Mouse (Mus musculus) v-Abl transformed pro-B cells (cell line): ENCODE measurements at regions not wholly inside any gene's neighbourhood (a gene's known extent, or its start where the extent isn't known, plus 50 kb on each side); places are given as distances from the start of the nearest gene placed in this dataset.

Source experiments
- in situ Hi-C, 2 experiments: fragments of 400-800 bp; cut with MboI; formaldehyde crosslinking; loops; one replicate each; pipeline ENCODE4 v1.15.1; 2025; ENCODE audit not compliant: unreplicated experiment in 2 of 2

DNA sequence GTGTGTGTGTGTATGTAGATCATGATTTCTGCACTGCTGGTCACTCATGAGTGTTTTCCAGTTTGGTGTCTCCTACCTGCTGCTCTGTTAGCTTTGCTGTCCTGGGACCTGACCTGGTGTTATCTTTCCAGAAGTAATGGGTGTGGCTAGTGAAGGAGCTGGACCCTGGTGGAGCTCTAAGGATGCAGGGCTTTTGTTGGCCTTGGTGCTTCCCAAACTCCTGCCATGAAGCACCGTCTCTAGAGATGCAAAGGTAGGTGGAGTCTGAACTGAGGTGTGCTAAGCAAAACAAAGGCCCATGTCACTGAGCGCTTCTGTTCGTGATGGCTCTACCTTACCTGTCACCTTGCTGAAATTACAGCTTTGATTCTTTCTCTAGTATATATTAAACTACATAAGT, 96.6 kb upstream of the Sulf2 start:
- in situ Hi-C loops: no loop called here

DNA sequence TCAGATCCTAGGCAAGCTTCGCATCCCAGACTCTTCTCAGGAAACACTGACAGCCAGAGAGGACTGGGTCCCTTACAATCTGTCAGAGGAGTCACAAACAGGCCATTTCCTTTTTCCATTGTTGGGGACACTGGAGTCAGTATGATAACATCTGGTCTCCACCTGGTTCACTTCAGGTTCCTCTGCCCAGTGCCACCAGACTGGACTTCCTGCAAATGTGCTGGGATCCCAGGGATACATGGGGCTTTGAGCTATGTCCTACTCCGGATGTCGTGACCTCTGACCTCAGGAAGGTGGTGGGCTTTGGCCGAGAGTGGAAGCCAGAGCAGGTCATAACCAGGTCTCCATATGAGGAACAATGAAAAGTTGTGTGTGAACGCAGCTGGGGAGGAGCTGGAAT, 96.0 kb upstream of the Sulf2 start:
- in situ Hi-C loops: no loop called here

DNA sequence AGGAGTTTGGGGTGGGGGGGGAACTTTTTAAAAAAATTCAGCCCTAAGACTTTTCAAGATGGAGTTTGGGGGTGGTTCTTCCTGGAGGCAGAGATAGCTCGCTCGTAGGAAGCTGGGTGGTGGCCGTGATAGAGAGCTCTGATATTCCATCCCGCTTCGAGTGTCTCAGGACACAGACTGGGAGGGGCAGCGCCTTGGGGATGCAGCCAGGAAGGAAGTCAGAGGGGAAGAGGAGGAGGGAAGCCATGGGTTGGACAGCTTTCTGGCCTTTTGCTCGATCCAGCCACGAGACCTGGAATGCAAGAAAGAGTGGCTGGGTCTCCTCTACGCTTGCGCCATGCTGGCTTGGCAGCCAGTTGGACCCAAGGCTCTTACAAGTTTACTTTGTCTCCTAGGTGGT, 95.1 kb upstream of the Sulf2 start:
- in situ Hi-C loops: no loop called here

DNA sequence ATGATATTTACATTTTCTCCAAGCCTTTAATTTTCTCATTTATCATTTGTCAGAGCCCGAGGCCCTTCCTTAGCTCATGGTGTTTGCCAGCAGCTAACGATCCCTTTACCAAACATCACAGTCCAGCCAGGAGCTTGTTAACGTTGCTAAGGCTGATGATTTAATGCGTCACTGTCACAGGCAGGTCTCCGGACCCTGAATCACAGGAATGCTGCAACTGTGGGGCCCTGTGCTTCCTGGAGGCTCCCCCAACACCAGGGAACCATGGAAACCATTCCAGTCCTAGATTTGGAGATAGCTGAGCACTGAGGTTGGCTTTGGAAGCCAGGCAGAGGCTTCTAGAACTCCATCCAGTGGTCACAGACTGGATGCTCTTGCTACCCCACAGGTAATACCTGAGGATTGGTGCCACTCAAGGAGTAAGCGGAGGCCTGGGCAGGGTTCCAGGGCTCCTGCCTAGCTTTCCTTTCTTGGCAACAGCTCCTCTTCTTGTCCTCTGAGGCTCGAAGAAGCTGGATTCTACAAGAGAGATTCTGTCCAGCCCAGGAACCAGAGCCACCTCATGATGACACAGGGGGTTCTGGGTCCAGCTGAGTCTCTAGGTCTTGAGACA, 94.0 kb upstream of the Sulf2 start:
- in situ Hi-C loops: no loop called here

DNA sequence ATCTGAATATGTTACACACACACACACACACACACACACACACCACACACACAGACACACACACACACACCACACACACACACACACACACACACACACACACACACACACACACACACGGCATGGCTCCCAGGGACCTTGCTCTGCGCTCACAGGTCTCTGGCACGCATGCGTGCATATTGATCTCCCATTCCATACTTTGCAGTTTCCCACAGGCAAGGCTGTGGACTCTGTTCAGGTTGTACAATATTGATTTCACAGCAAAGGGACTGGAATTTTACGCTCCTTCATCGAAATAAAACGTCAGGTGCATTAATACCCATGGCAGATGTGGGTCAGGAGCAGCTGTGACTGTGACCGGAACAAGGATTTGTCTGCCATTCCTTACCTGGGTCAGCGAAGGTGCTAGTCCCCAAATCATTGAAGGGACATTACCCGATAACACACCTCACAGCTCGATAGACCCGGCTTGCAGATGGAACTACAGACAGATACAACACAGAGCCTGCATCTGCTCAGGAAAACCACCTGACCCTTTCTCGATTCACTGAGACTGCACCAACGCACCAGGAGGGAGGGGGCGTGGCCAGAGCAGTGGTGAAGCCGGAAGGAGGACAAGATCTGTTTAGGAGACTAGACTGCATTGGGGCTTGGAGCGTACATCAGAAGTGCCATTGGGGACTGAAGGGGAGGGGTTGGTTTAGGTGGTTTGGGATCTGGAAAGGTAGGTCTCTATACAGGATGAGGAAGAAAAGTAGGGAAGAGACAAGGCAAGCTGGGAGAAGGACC, 91.1 kb upstream of the Sulf2 start:
- in situ Hi-C loops: no loop called here

DNA sequence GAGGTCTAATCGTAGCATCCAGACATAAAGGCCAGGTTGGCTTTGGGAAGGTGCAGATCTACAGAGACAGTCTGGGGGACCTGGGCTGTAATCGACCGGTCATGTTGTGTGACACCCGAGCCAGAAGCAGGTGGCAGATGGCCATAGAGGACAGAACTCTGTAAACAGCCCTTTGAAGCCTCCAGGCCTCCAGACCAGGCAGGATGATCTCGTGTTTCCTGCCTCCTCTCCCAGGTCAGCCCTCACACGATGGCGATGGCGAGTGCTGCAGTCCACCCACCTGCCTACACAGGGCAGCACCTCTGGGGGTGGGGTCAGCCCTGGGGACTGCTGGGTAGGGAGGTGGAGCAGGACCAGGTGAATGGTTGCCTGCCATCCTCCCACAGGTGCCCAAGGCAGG, 89.8 kb upstream of the Sulf2 start:
- in situ Hi-C loops: no loop called here

DNA sequence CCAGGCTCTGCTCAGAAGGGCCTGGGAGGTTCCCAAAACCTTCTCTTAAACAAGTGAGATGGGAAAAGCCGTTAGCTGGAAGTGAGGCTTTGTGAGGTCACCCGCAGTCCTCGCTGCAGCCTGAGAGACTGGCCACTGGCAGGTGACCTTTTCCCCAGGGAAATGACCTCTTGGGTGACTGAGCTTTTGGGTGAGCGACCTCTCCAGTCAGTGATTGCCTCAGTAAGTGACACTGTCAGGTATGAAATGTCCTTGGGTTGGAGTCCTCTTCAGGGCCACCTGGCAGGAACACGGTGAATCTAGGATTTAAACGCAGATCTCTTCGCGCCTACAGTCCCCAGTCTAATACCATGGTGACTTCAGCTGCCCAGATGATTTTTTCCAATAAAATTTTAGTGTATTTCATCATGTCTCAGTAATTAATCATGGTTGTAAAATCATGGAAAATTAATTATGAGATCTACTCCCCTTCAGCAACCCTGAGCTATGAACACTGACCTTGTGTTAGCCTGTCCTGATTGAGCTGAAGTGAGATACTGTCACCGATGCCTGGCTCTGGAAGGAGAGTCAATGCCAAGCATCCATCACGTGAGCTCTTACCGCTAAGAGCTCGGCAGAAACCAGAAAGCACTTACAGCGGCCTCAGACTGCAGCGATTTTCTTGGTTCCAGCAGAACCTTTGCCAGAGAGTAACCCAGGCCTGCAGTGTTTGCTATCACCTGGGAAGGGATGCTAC, 87.5 kb upstream of the Sulf2 start:
- in situ Hi-C loops: no loop called here

DNA sequence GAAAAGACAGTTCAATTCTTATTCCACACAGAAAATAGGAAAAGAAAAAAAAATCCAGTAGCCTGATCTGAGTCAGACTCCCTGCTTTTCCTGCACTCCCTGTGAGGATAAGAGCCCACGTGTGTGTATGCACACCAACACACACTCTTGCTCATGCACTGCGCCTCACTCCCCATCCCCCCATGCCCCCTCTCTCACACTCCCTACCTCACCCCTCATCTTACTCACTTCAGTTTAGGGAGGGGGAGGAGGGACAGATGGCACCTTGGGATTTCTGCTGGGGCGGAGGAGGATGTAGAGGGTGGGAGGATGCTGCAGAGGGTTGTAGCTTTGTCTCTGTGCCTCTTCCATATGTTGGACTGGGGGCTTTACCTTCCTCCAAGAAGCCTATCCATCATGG, 85.8 kb upstream of the Sulf2 start:
- in situ Hi-C loops: no loop called here

DNA sequence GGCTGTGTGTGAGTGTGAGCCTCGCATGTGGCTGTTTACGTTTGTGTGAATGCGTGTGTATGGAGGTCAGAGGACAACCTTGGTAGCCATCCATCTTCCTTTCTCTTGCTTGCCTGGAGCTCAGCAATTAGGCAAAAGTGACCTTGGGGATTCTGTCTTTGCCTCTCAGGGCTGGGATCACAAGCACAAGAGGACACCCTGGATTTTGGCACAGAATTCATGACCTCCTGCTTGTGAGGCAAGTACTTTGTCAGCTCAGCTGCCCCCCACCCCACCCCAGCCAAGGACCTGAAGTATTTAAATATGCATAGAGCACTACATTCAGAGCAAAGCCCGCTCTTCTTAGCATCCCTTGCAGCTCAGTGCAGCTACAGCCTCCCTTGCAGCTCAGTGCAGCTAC, 84.6 kb upstream of the Sulf2 start:
- in situ Hi-C loops: no loop called here

DNA sequence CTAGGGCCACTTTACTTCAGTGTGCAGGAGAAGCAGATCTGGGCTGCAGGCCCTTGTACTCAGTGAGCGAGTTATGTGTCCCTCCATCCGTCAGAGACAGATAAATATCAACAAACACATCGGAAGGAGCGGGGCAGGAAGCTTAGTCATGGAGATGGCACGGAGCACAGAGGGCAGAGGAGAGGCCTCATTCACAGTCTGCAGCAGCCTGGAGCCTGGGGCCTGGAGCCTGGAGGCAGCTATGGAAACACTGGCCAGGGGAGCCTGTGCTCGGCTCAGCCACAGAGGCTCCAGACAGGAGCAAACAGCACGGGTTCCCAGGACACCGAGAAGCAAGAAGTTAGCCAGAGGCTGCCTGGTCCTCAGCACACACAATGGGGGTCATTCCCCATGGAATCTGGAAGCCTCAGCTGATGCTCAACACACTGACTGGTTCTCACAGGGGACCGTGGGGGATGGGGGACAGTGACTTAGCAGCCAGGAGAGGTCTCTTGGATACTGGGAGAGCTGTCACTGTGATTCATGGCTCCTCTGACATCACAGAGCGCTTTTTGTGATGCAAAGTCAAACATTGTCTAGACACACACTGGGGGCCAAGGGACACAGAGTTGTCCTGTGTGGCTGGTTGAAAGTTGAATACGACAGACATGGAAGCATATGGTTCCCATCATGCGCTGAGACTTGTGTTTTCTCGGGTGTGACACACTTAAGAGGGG, 82.2 kb upstream of the Sulf2 start:
- in situ Hi-C loops: no loop called here

DNA sequence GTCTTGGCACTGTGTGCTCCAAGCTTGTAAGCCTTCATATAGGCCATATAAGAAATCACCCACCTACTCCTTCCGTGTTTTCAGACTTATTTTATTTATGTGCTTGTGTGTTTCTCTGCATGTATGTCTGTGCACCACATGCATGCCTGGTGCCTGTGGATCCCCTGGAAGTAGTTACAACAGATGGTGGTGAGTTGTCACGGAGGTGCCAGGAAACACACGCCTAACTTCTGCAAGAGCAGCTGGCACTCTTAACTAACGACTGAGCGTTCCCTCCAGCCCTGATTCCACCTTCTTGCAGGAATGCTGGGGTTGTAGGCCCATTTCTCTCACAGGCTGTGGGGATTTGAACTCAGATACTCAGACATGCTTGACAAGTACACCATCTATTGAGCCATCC, 80.6 kb upstream of the Sulf2 start:
- in situ Hi-C loops: no loop called here

DNA sequence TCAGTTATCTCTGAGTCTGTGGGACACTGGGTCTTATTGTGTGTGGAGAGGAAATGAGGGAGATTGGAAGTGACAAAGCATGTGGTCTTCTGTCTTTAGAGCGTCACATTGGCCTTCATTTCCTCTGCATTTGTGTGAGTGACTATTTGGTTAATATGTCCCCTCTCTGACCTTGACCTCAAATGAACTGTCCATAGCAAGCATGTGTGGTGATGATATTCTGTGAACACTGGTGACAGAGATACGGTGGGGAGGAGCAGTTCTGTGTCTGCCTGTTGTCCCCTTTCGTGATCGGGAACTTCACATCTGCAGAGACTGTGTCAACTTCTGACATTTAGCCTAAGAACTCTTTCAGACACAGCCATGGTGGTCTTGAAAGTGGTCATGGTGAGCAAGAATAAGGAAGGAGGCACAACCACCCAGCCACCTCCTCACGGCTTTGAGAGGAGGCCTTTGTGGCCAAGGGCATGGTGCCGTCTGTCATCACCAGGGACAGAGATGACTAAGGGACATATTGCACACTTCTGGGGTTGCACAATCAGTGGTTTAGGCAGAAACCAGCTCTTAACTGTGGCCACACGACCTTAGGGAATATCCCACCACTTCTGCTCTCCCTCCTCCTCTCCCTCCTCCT, 79.2 kb upstream of the Sulf2 start:
- in situ Hi-C loops: no loop called here

DNA sequence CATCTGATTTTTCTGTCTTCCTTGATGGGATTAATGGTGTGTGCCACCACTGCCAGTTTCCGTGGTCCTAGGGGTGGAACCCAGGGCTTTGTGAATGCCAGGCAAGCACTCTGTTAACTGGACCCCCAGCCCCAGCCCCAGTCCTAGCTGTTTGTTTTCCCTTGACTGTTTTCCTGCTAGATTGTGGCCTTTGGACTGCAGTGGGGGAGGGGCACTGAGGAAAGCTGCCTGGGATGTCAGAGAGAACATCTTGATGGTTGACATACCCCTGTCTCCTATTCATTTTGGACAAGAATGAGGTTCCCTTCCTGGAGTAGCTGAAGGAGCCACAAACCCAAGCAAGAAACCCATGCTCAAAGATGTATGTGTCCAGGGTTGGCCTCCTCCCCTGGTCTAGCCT, 77.8 kb upstream of the Sulf2 start:
- in situ Hi-C loops: no loop called here

DNA sequence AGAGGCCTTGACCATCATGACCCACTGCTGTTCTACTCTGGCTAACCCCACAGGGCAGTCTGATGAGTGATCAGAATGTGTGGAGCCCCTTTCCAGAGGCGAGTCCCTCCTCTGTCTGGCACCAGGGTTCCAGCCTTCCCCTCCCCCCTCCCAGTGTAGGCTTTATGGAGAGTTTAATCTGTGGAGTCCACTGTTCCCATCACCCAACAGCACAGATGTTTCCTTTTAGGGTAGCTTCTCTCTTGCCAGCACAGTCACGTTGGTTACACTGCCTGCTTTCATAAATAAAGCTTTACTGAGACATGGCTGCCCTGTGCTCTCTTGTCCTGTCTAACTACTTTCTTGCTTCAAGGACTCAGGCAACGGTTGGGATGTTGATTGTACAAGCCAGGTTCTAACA, 76.9 kb upstream of the Sulf2 start:
- in situ Hi-C loops: no loop called here

DNA sequence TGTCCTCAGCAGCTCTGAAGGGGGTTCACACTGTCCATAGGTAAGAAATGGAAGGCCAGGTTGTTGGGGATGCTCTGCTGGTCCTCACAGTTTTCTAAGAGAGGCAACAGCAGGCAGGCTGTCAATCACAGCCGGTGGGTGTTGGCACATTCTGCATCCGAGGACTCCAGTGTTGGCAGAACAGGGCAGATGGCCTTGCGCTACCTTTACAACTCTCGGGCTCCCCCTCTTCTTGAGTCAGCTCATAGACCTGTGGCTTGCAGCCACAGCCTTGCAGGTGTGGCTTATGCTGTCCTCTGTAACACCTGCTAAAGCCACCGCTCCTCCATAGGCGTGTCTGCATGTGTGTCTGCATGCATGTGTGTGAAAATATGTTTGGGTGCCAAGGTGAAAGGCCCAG, 75.2 kb upstream of the Sulf2 start:
- in situ Hi-C loops: no loop called here

DNA sequence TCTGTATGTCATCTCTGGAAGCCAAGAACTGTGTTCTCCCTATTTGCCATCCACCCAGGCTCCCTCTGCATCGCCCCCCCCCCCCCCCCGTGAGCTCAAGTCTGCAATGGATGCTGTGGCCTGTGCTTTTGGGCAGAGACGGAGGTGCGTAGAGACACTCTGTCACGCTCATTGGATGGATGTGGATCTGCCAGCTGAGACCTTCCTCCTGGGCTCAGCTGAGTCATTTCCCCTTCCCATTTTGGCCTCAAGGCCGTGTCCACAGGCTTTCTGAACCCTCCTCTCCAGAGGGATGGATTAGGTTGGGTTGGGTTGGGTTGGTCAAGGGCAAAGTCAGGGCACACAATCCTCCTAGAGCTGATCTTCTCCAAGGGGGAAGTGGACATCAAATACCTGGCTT, 72.9 kb upstream of the Sulf2 start:
- in situ Hi-C loops: no loop called here

DNA sequence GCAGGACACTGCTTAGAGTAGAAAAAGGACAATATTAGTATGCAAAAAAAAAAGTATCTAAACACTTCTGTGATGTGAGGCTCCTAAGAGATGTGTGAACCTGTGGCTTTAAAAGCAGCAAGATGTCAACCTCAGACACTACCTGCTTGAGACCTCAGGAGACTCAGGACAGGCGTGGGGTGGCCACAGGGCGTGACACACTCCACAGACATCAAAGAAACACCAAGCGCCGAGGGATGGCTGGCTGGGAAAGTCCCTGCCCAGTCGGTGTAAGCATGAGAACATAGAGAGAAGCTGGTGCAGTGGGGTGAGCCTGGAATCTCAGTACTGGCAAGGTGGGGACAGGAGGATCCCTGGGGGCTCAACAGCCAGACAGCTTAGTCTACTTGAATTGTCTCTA, 72.0 kb upstream of the Sulf2 start:
- in situ Hi-C loops: no loop called here

DNA sequence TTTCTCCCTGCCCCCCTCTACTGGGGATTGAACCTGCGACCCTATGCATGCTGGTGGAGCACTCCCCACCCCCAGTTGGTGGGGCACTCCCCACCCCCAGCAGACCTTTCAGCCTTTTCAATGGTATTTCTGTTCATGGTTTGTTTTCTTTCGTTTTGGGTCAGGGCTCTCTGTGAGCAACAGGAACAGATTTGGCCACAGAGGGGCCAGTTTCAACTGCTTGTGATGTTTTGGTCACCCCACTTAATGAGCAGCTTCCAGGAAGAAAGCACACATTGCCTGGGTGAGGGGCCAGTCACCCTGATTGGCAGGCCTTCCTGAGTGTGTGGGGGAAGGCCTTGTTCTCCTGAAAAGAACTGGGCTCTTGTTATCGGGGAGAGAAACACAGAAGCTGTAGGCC, 71.5 kb upstream of the Sulf2 start:
- in situ Hi-C loops: no loop called here

DNA sequence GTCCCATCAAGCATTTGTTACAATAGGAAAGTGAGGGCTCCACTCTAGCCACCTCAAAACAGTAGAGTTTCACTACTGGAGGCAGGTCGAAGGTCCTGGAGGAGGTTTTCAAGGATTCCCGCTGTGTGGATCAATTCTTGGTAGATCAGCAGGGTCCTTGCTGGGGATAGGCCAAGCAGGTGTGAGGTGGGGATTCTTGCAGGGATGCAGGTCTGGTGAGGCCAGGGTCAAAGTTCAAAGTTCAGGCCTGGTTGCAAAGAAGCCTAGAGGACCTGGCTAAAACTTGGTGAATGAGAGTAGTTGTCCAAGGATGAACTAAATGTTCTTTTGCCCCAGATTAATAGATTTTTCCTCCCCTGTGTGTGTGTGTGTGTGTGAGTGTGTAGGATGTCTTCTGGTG, 70.9 kb upstream of the Sulf2 start:
- in situ Hi-C loops: no loop called here

DNA sequence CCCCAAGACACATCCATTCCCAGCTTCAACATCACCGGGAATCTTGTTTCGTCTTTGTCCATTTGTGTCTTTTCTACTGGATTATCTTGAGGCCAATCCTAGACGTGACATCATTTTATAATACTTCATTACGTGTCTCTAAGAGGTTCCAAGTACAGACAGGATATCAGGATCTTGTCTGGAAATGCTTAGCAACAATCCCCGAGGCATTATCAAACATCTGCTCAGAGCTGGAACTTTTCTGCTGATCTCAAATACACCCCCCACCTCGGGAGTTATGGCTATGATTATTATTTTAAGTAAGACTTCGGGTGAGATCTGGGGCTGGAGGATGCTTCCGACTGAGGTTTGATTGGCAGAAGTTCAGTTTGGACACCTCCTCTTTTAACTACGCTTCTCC, 69.9 kb upstream of the Sulf2 start:
- in situ Hi-C loops: no loop called here

DNA sequence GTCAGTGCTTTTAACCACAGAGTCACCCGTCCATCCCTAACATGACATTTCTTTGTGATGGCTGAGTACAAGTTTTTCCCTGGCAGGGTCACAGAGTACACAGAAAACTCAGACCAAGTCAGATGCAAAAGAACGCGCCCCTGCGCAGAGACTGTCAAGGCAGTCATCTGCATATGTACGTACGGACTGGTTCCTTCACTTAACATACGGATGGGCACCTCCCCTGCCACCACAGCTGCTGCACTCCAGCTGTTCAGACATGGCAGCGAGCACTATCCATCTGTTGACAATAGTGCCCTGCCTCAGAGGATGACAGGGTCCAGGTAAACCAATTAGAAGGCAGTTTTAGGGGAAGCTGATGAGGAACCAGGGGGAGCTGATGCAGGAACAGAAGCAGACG, 63.3 kb upstream of the Sulf2 start:
- in situ Hi-C loops: no loop called here
